Mouse (Mus musculus) cerebellum, adult 2 months (tissue): ENCODE results near the gene Snd1. TPM values are rescaled to one million over a fixed set of nuclear protein-coding genes. Genes with fewer than 3 reads are reported as not detected.

ENCODE experiments used
- DNase-seq, 2 experiments: peaks; one replicate each; pipeline ENCODE4 v3.0.0; 2021
- H3K27ac ChIP-seq: fragments of 200-500 bp; 2 replicates; pipeline ENCODE4 v1.5.1; 2012; ENCODE audit warnings: low read length, control low read depth, inconsistent platforms; ENCODE audit not compliant: insufficient read depth
- H3K27me3 ChIP-seq: fragments of 200-500 bp; 2 replicates; pipeline ENCODE4 v1.6.1; 2012; ENCODE audit warnings: inconsistent platforms, mild to moderate bottlenecking, low read length, moderate library complexity; ENCODE audit not compliant: control insufficient read depth, insufficient read depth
- H3K4me1 ChIP-seq: fragments of 200-500 bp; 2 replicates; pipeline ENCODE4 v1.6.1; 2011; ENCODE audit warnings: low read length; ENCODE audit not compliant: control insufficient read depth, insufficient read depth
- H3K4me3 ChIP-seq: fragments of 200-500 bp; replicated peaks from 2 replicates; pipeline ENCODE3; 2011; ENCODE audit warnings: mild to moderate bottlenecking, low read depth, low read length, control low read depth; ENCODE audit not compliant: insufficient read depth
- CTCF ChIP-seq: fragments of 200-500 bp; IDR thresholded peaks from 2 replicates; pipeline ENCODE4 v1.5.1; 2011; ENCODE audit warnings: low read depth, mild to moderate bottlenecking, control low read depth, low read length, moderate library complexity, borderline replicate concordance; ENCODE audit not compliant: insufficient read depth
- POLR2A ChIP-seq: fragments of 200-500 bp; IDR thresholded peaks from 2 replicates; pipeline ENCODE4 v1.6.1; 2011; ENCODE audit warnings: low read length, control low read depth, borderline replicate concordance; ENCODE audit not compliant: insufficient read depth
- WGBS: fragments of 180-500 bp; shearing (Covaris S2); methylation state at CpG from one replicate; pipeline ENCODE4 v1.1.7; 2018; 5-methylcytosine and 5-hydroxymethylcytosine counted together
- polyA plus RNA-seq: library from polyadenylated mRNA; depleted of rRNA; stranded (reverse); fragments of >200 nt; gene quantifications from 2 replicates; pipeline ENCODE4 v1.2.3, GENCODE M21; 2012

Gene Snd1
- polyA plus RNA-seq, 1 experiment: 57.0 TPM

GRCm38 (mm10) chr6:28592323-28592893, 117.5 kb downstream of the Snd1 start:
- no peak overlapping the region for H3K27ac ChIP-seq
- WGBS: 96% methylated on average over 3 of the region's 3 CpGs
- no peaks in the 10 kb centered on the region for H3K27me3 ChIP-seq
- no peak overlapping the region for H3K4me3 ChIP-seq
- peaks cover 3% of the 10 kb centered on the region; the same call in 1 of the 2 replicates for H3K4me1 ChIP-seq
- TF ChIP-seq POLR2A: no peak
- TF ChIP-seq CTCF: no peak
- no peak for DNase-seq

- WGBS: 85% methylated on average over 3 of the region's 3 CpGs
Measured at GRCm38 (mm10) chr6:28593708-28594107, 118.8 kb downstream of the Snd1 start.

GRCm38 (mm10) chr6:28594759-28595158, 119.8 kb downstream of the Snd1 start:
- TF ChIP-seq CTCF (no peak), POLR2A (no peak)
- H3K27me3 ChIP-seq: no peaks in the 10 kb centered on the region
- H3K4me3 ChIP-seq: no peak overlapping the region
- WGBS: 100% methylated on average over 4 of the region's 4 CpGs
- no peak for DNase-seq
- H3K27ac ChIP-seq: no peak overlapping the region
- H3K4me1 ChIP-seq: peaks cover 3% of the 10 kb centered on the region; the same call in 1 of the 2 replicates

More at GRCm38 (mm10) chr6:28593708-28594107, 118.8 kb downstream of the Snd1 start:
- no peak for DNase-seq
- Histone ChIP-seq H3K4me3 (no peak overlapping the region), H3K4me1 (peaks cover 3% of the 10 kb centered on the region; the same call in 1 of the 2 replicates), H3K27me3 (no peaks in the 10 kb centered on the region), H3K27ac (no peak overlapping the region)
- no peak for TF ChIP-seq POLR2A
- no peak for TF ChIP-seq CTCF

GRCm38 (mm10) chr6:28595231-28595630, 120.3 kb downstream of the Snd1 start:
- Histone ChIP-seq H3K4me3 (no peak overlapping the region), H3K4me1 (peaks cover 3% of the 10 kb centered on the region; the same call in 1 of the 2 replicates), H3K27me3 (no peaks in the 10 kb centered on the region), H3K27ac (no peak overlapping the region)
- no peak for DNase-seq
- WGBS: 30% methylated on average over 1 of the region's 1 CpGs
- TF ChIP-seq CTCF (no peak), POLR2A (no peak)

GRCm38 (mm10) chr6:28597266-28597665, 122.3 kb downstream of the Snd1 start:
- no peak overlapping the region for H3K27ac ChIP-seq
- H3K4me3 ChIP-seq: no peak overlapping the region
- H3K4me1 ChIP-seq: peaks cover 3% of the 10 kb centered on the region; the same call in 1 of the 2 replicates
- no peaks in the 10 kb centered on the region for H3K27me3 ChIP-seq
- DNase-seq: no peak
- TF ChIP-seq CTCF (no peak), POLR2A (no peak)
- WGBS: 94% methylated on average over 5 of the region's 5 CpGs

- H3K27me3 ChIP-seq: no peaks in the 10 kb centered on the region
- 0 out of 2 replicates have a peak, but pooled peaks cover 3% of the 10 kb centered on the region for H3K4me1 ChIP-seq
- no peak for DNase-seq
- TF ChIP-seq CTCF (no peak), POLR2A (no peak)
- H3K4me3 ChIP-seq: no peak overlapping the region
- 97% methylated on average over 5 of the region's 5 CpGs for WGBS
- no peak overlapping the region for H3K27ac ChIP-seq
Measured at GRCm38 (mm10) chr6:28599120-28599519, 124.2 kb downstream of the Snd1 start.

GRCm38 (mm10) chr6:28600404-28600803, 125.5 kb downstream of the Snd1 start:
- Histone ChIP-seq H3K27me3 (no peaks in the 10 kb centered on the region), H3K4me3 (no peak overlapping the region), H3K4me1 (no peaks in the 10 kb centered on the region), H3K27ac (no peak overlapping the region)
- DNase-seq: no peak
- TF ChIP-seq POLR2A: no peak
- TF ChIP-seq CTCF: no peak

GRCm38 (mm10) chr6:28603401-28603800, 128.5 kb downstream of the Snd1 start:
- 95% methylated on average over 3 of the region's 3 CpGs for WGBS
- H3K4me1 ChIP-seq: no peaks in the 10 kb centered on the region
- TF ChIP-seq CTCF (no peak), POLR2A (no peak)
- H3K27me3 ChIP-seq: no peaks in the 10 kb centered on the region
- DNase-seq: no peak
- no peak overlapping the region for H3K4me3 ChIP-seq
- H3K27ac ChIP-seq: no peak overlapping the region

- Histone ChIP-seq H3K27me3 (no peaks in the 10 kb centered on the region), H3K27ac (no peak overlapping the region), H3K4me1 (no peaks in the 10 kb centered on the region), H3K4me3 (no peak overlapping the region)
- DNase-seq: no peak
- 83% methylated on average over 3 of the region's 3 CpGs for WGBS
- no peak for TF ChIP-seq POLR2A
- TF ChIP-seq CTCF: no peak
Measured at GRCm38 (mm10) chr6:28603823-28604222, 128.9 kb downstream of the Snd1 start.
